Mouse (Mus musculus) 3T3-L1 (cell line): ENCODE measurements at regions not wholly inside any gene's neighbourhood (a gene's known extent, or its start where the extent isn't known, plus 50 kb on each side); places are given as distances from the start of the nearest gene placed in this dataset.

ENCODE experiments used
- DNase-seq: peaks from one replicate; pipeline ENCODE4 v3.0.0-alpha.2; 2015; ENCODE audit warnings: low read depth, low spot score

- DNase-seq = no peak
Measured at GRCm38 (mm10) chr9:43465731-43466330, 155.2 kb downstream of the Trim29 start.

GRCm38 (mm10) chr9:43466883-43467282 lies 156.2 kb downstream of the Trim29 start:
- DNase-seq = no peak

DNA sequence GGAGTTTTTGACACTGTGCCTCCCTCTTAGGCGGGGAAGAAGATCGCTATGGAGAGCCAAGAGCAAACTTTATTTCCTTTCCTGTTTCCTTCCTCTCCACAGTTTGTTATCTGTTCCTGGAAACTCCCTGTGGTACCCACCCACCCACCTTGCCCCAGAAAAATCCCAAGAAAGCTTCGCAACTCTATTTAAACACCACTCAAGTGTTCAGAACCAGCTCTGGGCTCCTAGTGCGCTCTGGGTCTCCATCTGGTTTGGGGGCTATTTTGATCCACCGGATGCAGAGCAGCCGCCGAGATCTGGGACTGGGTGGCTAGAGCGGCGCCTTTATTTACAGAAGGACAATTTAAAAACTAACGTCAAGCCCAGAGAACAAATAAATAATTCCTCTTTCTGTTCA lies 158.6 kb downstream of the Trim29 start:
- DNase-seq = no peak

DNA sequence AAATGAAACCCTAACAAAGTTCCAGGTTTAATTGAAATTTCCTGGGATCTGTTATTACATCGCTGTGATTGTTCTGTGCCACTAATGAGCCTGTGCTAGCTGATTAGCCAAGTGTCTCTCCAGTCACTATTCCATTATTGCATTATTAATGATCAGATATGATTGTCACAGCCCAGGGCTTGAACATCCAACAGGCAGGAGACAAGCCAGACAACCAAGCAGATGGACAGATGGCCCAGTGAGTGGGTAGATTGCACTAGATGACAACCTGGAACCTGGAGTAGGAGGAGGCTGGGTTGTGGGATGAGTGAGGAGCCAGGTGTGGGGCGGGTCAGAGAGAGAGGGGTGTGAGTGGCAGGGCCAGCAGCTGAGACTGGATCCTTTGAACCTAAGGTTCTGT lies 161.6 kb downstream of the Trim29 start:
- no peak for DNase-seq

GRCm38 (mm10) chr9:43473164-43473563 lies 162.5 kb downstream of the Trim29 start:
- no peak for DNase-seq

GRCm38 (mm10) chr9:43473601-43474302 lies 163.1 kb downstream of the Trim29 start:
- DNase-seq = no peak

- no peak for DNase-seq
Measured at GRCm38 (mm10) chr9:43474303-43474643, 163.6 kb downstream of the Trim29 start.

- DNase-seq = no peak
Measured at GRCm38 (mm10) chr9:43480826-43481591, 170.4 kb downstream of the Trim29 start.

DNA sequence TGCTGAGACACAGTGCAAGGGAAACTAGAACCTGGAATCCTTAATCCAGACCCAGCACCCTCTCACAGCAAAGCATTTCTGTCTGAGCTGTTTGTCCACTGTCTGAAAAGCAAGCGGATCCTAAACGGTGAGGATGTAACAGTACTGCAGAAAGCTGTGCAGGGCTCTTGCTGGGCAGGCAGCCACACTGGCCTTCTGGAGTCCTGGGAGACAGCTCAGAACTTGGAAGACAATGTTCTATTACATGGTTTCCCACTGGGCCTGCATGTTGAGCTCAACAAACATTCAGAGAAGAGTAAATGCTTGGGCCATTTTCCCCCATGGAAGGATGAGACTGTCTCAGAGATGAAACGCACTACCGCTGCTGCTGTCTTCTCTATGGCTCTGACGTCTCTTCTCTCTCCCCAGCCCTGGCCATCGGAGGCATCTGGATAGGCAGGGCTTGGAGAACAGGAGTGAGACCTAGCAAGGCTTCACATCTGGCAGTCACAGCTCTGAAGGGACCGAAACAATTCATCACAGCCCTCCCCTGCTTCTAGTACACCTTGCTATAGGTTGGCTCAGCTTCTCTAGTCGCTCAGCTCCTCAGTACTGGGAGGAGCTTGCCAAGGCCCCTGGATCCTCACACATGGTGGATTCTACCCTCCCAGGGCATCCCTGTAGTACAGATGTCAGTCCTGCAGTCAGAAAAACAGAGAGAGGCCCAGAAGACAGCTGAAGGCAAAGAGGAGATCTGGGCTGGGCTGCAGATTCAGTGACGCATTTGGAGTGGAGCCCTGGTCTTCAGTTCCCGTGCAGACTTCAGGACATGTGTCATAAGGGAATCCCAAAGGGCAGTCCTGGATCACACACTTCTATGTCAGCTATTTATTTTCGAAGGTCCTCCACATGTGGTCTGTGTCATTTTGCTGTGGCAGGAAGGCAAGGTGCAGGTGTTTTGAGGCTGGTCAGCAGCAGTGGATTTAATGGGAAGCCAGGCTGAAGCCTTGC lies 171.7 kb downstream of the Trim29 start:
- no peak for DNase-seq

DNA sequence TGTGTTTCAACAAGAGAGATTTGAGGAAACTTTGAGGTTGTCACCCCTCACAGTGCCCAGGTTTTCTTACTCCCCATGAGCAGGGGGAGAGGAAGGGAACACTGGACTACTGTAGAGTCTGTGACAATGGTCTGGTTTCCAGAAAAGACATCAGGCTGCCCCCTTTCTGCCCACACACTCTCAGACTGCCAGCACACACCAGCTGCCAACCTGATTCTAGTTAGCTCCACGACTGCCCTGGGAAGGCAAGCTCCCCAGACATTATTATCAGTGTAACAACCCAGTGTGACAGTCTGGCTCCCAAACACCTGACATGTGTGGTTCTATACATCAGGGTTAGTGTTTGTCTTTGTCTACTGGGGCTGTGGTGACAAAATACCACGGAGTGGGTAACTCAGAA lies 172.5 kb downstream of the Trim29 start:
- DNase-seq = no peak

- DNase-seq = no peak
Measured at GRCm38 (mm10) chr9:43483906-43484305, 173.3 kb downstream of the Trim29 start.

DNA sequence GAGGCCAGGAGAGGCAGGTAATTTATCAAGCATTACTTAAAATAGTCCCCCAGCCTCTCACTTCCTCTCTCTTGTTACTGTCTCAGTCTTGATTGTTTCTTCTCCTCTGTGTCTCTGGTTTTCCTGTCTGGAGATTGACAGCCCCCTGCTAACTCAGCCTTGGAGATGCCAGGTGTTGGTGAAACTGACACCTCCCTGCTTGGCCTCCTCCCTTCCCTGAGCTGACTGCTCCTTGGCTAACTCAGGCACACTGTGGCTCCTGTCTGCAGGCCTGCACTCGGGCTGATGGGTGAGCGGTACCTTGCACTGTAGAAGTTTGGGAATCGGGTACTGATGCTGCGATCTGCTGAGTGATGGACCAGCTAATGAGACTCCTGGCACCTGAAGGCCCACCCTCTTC lies 176.1 kb downstream of the Trim29 start:
- no peak for DNase-seq

DNA sequence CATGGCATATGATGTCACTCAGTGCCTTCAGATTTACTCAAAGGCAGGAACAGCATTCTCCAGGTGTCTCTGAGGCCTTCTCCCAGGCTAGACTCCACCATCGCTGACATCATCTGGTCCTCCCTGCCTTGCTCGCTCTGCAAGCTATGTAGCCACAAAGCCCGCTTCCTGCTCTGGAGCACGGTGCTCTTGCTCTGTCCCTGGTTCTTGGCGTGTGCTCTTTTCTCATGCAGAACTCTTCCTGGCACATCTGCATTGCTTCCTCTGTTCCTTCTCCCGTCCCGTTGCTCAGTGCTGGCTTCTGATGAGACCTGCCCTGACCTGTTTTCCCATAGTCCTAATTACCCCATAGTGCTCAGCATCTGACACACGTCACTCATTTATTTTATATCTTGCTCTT lies 178.6 kb downstream of the Trim29 start:
- no peak for DNase-seq

DNA sequence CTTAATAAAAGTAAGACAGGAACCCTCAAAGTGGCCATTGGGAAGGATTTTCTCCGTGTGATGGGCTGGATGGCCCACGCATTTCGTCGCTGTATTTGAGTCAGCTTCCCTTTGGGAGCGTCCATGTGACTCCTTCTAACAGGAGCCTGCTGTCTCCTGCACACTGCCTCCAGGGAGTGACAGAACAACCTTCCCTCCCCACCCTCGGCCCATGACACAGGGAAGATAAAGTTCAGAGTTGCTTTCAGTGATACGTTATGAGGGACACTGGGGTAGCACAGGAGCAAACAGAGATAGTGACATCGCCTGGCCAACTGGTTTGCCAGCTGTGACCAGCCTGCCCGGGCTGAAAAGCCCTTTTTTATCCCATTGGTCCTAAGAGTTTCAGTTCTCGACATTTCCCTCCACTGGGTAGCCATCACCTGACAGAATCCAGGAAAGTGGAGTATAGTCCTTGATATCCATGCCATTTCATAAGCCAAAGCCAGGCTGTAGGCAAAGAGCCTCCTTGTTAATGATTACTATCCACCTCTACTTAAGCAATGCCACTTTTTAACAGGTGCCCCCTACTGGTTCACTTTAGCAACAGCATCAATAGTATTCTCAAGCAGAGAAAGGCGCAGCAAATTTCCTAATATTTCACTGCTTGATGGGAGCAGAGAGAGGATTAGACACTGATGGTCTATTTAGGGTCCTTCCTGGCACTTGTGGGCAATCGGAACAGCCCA lies 180.5 kb downstream of the Trim29 start:
- peak; percentile 30 for DNase-seq

DNA sequence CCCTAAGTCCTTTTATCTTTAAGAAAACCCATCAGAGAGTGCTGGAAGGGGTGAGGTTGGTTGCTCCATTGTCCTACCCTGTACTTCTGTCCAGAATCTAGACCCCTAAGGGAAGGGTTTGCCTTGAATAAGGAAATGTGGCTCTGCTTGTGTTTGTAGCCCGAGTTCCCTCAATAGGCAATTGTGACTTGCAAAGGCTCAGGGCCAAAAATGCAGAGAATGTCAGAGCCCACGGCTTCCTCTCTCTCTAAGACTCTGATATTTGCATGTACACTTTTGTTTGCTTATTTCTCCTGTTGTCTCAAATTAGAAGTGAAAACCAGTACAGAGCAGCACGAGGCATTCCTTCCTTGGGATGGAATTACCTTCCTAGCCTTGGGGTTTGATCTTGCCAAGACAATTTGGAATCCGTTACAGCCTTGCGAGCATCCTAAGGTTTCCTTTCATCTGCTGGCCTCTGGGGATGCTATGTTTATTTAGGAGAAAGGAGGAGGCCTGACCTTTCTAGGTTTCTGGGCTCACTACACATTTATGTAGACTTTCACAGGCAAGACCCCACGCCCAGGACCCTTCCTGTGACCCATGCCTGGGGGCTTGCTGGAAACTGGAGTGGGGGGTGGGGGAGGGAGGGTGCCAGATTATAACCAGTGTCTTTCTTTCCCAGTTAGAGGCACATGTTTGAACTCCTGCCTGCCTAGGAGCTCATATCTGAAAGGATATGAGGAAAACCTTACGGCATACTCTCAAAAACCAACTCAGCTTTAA lies 181.8 kb downstream of the Trim29 start:
- no peak for DNase-seq

GRCm38 (mm10) chr9:43498596-43498995 lies 187.9 kb downstream of the Trim29 start:
- DNase-seq = no peak

GRCm38 (mm10) chr9:43504270-43504932 lies 193.8 kb downstream of the Trim29 start:
- no peak for DNase-seq

DNA sequence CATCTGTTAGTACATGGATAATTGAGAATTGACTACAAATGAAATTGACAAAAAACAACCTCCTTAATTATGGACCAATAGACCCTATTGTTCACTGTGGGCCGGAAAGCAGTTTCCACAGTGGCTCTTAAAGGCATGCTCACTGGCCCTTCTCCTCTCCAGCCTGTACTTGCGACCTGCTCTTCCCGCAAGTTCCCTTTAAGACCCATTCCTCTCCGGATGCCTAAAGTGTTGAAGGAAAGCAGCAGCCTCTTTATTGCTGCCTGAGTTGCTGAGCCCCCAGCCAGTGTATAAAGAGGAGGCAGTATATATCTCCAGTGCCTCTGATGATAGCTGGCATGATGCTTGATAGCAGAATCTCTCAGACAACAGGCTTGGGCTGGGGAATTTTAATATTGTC lies 195.2 kb downstream of the Trim29 start:
- DNase-seq = no peak

DNA sequence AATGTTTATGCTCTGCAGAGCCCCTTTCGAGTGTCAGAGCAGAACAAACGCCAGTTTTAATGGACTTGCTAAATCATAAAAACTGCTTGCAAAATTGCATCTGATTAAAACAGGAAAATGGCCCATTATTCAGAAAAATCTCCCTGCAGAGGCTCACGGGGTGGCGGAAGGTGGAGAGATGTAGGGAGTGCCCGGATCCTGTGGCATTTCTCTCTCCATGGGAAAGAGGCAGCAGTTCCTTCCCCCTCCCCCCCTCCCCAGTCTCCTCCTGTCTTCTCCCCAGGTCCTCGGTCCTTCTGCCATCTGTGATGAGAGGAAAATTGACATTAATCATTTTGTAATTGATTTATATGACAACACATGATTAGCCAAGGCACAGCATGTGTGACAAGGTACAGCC lies 195.6 kb downstream of the Trim29 start:
- no peak for DNase-seq

GRCm38 (mm10) chr9:43512806-43513205 lies 202.2 kb downstream of the Trim29 start:
- no peak for DNase-seq
